Mouse (Mus musculus) limb, embryonic 15.5 days (tissue): ENCODE results near the gene Itpr2. TPM values are rescaled to one million over a fixed set of nuclear protein-coding genes. Genes with fewer than 3 reads are reported as not detected.

ENCODE experiments used
- ATAC-seq: fragments of 200-750 bp; cut with Nextera tagmentation; 2 replicates; pipeline ENCODE4 v1.8.0; 2017; ENCODE audit warnings: low read depth, moderate TSS enrichment; ENCODE audit not compliant: insufficient number of reproducible peaks, low FRiP score, low TSS enrichment
- H3K27ac ChIP-seq: fragments of 300-500 bp; sonication (generic); 2 replicates; pipeline ENCODE4 v1.5.1; 2015; ENCODE audit warnings: moderate library complexity, mild to moderate bottlenecking, inconsistent platforms
- H3K27me3 ChIP-seq: fragments of 300-500 bp; sonication (generic); 2 replicates; pipeline ENCODE4 v1.6.1; 2015; ENCODE audit warnings: inconsistent platforms
- H3K36me3 ChIP-seq: fragments of 300-500 bp; sonication (generic); 2 replicates; pipeline ENCODE4 v1.6.1; 2015; ENCODE audit warnings: inconsistent platforms
- H3K4me1 ChIP-seq: fragments of 300-500 bp; sonication (generic); 2 replicates; pipeline ENCODE4 v1.6.1; 2015; ENCODE audit warnings: inconsistent platforms
- H3K4me2 ChIP-seq: fragments of 300-500 bp; sonication (generic); 2 replicates; pipeline ENCODE4 v1.6.1; 2015; ENCODE audit warnings: mild to moderate bottlenecking, inconsistent platforms
- H3K4me3 ChIP-seq: fragments of 300-500 bp; sonication (generic); 2 replicates; pipeline ENCODE4 v1.5.1; 2015; ENCODE audit warnings: mild to moderate bottlenecking, inconsistent platforms
- H3K9ac ChIP-seq: fragments of 300-500 bp; sonication (generic); 2 replicates; pipeline ENCODE4 v1.6.1; 2015; ENCODE audit warnings: inconsistent platforms
- H3K9me3 ChIP-seq: fragments of 300-500 bp; sonication (generic); 2 replicates; pipeline ENCODE4 v1.6.1; 2016; ENCODE audit warnings: inconsistent platforms
- WGBS: fragments of 180-500 bp; shearing (Covaris S2); methylation state at CpG from one replicate; pipeline ENCODE4 v1.1.7; 2015; 5-methylcytosine and 5-hydroxymethylcytosine counted together
- polyA plus RNA-seq: library from polyadenylated mRNA; unstranded; fragments of >200 nt; fragmentation: Nextera tagmentation; extraction: Ambion mirVana; gene quantifications from 2 replicates; pipeline ENCODE4 v1.2.1, GENCODE M21; 2015

The Itpr2 gene
- polyA plus RNA-seq, 1 experiment from 2014 or later, result 14.6 TPM

- Histone ChIP-seq H3K27me3 (no peaks in the 10 kb centered on the region), H3K9ac (no peak overlapping the region), H3K27ac (no peak overlapping the region), H3K4me1 (no peaks in the 10 kb centered on the region), H3K36me3 (no peaks in the 10 kb centered on the region), H3K4me2 (no peak overlapping the region), H3K9me3 (no peaks in the 10 kb centered on the region), H3K4me3 (no peak overlapping the region)
- no peak for ATAC-seq
- 91% methylated on average over 7 of the region's 7 CpGs for WGBS
Measured at GRCm38 (mm10) chr6:146260674-146261376, 241.2 kb downstream of the Itpr2 start.

- 0 out of 2 replicates have a peak, but pooled peaks cover 8% of the 10 kb centered on the region for H3K4me1 ChIP-seq
- 93% methylated on average over 5 of the region's 5 CpGs for WGBS
Measured at GRCm38 (mm10) chr6:146258751-146259150, 243.3 kb downstream of the Itpr2 start.

GRCm38 (mm10) chr6:146258261-146258660 is 243.8 kb downstream of the Itpr2 start:
- WGBS, result 94% methylated on average over 3 of the region's 3 CpGs
- ATAC-seq, result no peak

More at GRCm38 (mm10) chr6:146258751-146259150, 243.3 kb downstream of the Itpr2 start:
- H3K4me2 ChIP-seq, result no peak overlapping the region
- H3K27me3 ChIP-seq, result no peaks in the 10 kb centered on the region
- H3K9ac ChIP-seq, result no peak overlapping the region
- no peaks in the 10 kb centered on the region for H3K36me3 ChIP-seq
- H3K4me3 ChIP-seq, result no peak overlapping the region
- no peak for ATAC-seq
- H3K27ac ChIP-seq, result no peak overlapping the region
- H3K9me3 ChIP-seq, result no peaks in the 10 kb centered on the region

GRCm38 (mm10) chr6:146256947-146257670 is 244.9 kb downstream of the Itpr2 start:
- Histone ChIP-seq H3K9ac (no peak overlapping the region), H3K4me1 (0 out of 2 replicates have a peak, but pooled peaks cover 8% of the 10 kb centered on the region), H3K4me2 (no peak overlapping the region), H3K9me3 (no peaks in the 10 kb centered on the region), H3K36me3 (no peaks in the 10 kb centered on the region), H3K27me3 (no peaks in the 10 kb centered on the region), H3K27ac (no peak overlapping the region), H3K4me3 (no peak overlapping the region)
- ATAC-seq, result no peak
- WGBS, result 81% methylated on average over 7 of the region's 7 CpGs

More at GRCm38 (mm10) chr6:146258261-146258660, 243.8 kb downstream of the Itpr2 start:
- Histone ChIP-seq H3K4me1 (0 out of 2 replicates have a peak, but pooled peaks cover 8% of the 10 kb centered on the region), H3K36me3 (no peaks in the 10 kb centered on the region), H3K9me3 (no peaks in the 10 kb centered on the region), H3K9ac (no peak overlapping the region), H3K4me2 (no peak overlapping the region), H3K27ac (no peak overlapping the region), H3K4me3 (no peak overlapping the region), H3K27me3 (no peaks in the 10 kb centered on the region)

- no peak for ATAC-seq
- H3K4me3 ChIP-seq, result no peak overlapping the region
- no peak overlapping the region for H3K27ac ChIP-seq
- no peak overlapping the region for H3K4me2 ChIP-seq
- H3K36me3 ChIP-seq, result no peaks in the 10 kb centered on the region
- H3K9me3 ChIP-seq, result no peaks in the 10 kb centered on the region
- no peaks in the 10 kb centered on the region for H3K27me3 ChIP-seq
- 0 out of 2 replicates have a peak, but pooled peaks cover 8% of the 10 kb centered on the region for H3K4me1 ChIP-seq
- H3K9ac ChIP-seq, result no peak overlapping the region
- 42% methylated on average over 2 of the region's 2 CpGs for WGBS
Measured at GRCm38 (mm10) chr6:146256401-146256800, 245.6 kb downstream of the Itpr2 start.

GRCm38 (mm10) chr6:146255656-146256055 is 246.4 kb downstream of the Itpr2 start:
- no peak overlapping the region for H3K9ac ChIP-seq
- no peaks in the 10 kb centered on the region for H3K9me3 ChIP-seq
- 0 out of 2 replicates have a peak, but pooled peaks cover 8% of the 10 kb centered on the region for H3K4me1 ChIP-seq
- no peak overlapping the region for H3K27ac ChIP-seq
- no peak overlapping the region for H3K4me2 ChIP-seq
- H3K27me3 ChIP-seq, result no peaks in the 10 kb centered on the region
- no peaks in the 10 kb centered on the region for H3K36me3 ChIP-seq
- H3K4me3 ChIP-seq, result no peak overlapping the region
- ATAC-seq, result no peak
- 97% methylated on average over 6 of the region's 6 CpGs for WGBS

GRCm38 (mm10) chr6:146254931-146255330 is 247.1 kb downstream of the Itpr2 start:
- no peaks in the 10 kb centered on the region for H3K27me3 ChIP-seq
- no peaks in the 10 kb centered on the region for H3K9me3 ChIP-seq
- H3K9ac ChIP-seq, result no peak overlapping the region
- 44% methylated on average over 9 of the region's 9 CpGs for WGBS
- ATAC-seq, result peak; percentile 71; the same call in 1 of the 2 replicates
- H3K4me2 ChIP-seq, result no peak overlapping the region
- no peaks in the 10 kb centered on the region for H3K36me3 ChIP-seq
- no peak overlapping the region for H3K4me3 ChIP-seq
- H3K27ac ChIP-seq, result no peak overlapping the region
- 0 out of 2 replicates have a peak, but pooled peaks cover 8% of the 10 kb centered on the region for H3K4me1 ChIP-seq

GRCm38 (mm10) chr6:146254216-146254820 is 247.7 kb downstream of the Itpr2 start:
- Histone ChIP-seq H3K27ac (no peak overlapping the region), H3K9me3 (no peaks in the 10 kb centered on the region), H3K4me3 (no peak overlapping the region), H3K27me3 (no peaks in the 10 kb centered on the region), H3K9ac (no peak overlapping the region), H3K4me1 (0 out of 2 replicates have a peak, but pooled peaks cover 8% of the 10 kb centered on the region), H3K4me2 (no peak overlapping the region), H3K36me3 (no peaks in the 10 kb centered on the region)
- no peak for ATAC-seq
- WGBS, result 47% methylated on average over 3 of the region's 3 CpGs

GRCm38 (mm10) chr6:146249096-146249495 is 252.9 kb downstream of the Itpr2 start:
- Histone ChIP-seq H3K27ac (no peak overlapping the region), H3K4me2 (no peak overlapping the region), H3K9ac (no peak overlapping the region), H3K9me3 (no peaks in the 10 kb centered on the region), H3K4me1 (no peaks in the 10 kb centered on the region), H3K27me3 (no peaks in the 10 kb centered on the region), H3K4me3 (no peak overlapping the region), H3K36me3 (no peaks in the 10 kb centered on the region)
- ATAC-seq, result no peak
- 90% methylated on average over 6 of the region's 6 CpGs for WGBS

- H3K9me3 ChIP-seq, result no peaks in the 10 kb centered on the region
- H3K36me3 ChIP-seq, result no peaks in the 10 kb centered on the region
- no peak overlapping the region for H3K4me2 ChIP-seq
- H3K27ac ChIP-seq, result no peak overlapping the region
- ATAC-seq, result no peak
- H3K9ac ChIP-seq, result no peak overlapping the region
- no peaks in the 10 kb centered on the region for H3K4me1 ChIP-seq
- no peak overlapping the region for H3K4me3 ChIP-seq
- H3K27me3 ChIP-seq, result no peaks in the 10 kb centered on the region
- 83% methylated on average over 2 of the region's 2 CpGs for WGBS
Measured at GRCm38 (mm10) chr6:146248341-146248740, 253.7 kb downstream of the Itpr2 start.

GRCm38 (mm10) chr6:146247906-146248305 is 254.1 kb downstream of the Itpr2 start:
- H3K36me3 ChIP-seq, result no peaks in the 10 kb centered on the region
- H3K4me2 ChIP-seq, result no peak overlapping the region
- H3K27me3 ChIP-seq, result no peaks in the 10 kb centered on the region
- no peaks in the 10 kb centered on the region for H3K4me1 ChIP-seq
- no peak for ATAC-seq
- H3K9me3 ChIP-seq, result no peaks in the 10 kb centered on the region
- H3K9ac ChIP-seq, result no peak overlapping the region
- 65% methylated on average over 1 of the region's 1 CpGs for WGBS
- no peak overlapping the region for H3K4me3 ChIP-seq
- H3K27ac ChIP-seq, result no peak overlapping the region

- H3K4me2 ChIP-seq, result no peak overlapping the region
- 0 out of 2 replicates have a peak overlapping the region, but pooled peaks have one; percentile 4 for H3K27ac ChIP-seq
- WGBS, result 49% methylated on average over 6 of the region's 6 CpGs
- no peaks in the 10 kb centered on the region for H3K9me3 ChIP-seq
- H3K36me3 ChIP-seq, result no peaks in the 10 kb centered on the region
- no peak overlapping the region for H3K4me3 ChIP-seq
- H3K9ac ChIP-seq, result no peak overlapping the region
- no peak for ATAC-seq
- H3K27me3 ChIP-seq, result no peaks in the 10 kb centered on the region
- no peaks in the 10 kb centered on the region for H3K4me1 ChIP-seq
Measured at GRCm38 (mm10) chr6:146246368-146246767, 255.7 kb downstream of the Itpr2 start.
